26 mouse cellular contexts compared by ENCODE assay signal in the genomic region with DNA sequence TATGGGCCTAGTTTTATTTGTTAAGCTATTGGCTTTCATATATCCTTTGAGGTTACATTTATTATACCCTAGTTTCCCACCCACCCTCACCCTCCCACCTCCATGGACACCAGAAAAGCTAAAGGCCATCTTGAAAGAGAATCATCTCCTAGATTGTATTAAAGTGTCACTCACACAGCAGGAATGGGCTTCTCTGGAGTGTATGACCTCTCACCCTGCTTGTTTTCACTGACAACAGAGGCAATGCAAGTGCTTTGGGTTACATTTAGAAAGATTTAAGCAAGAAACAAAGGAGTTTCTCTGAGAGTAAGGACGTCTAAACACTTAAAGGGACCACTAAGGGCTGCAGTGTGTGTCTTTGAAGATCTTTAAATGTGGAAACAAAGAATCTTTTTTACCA.
"Had no signal": no experiment of that assay in that cellular context is flagged by ENCODE, and none has a peak within 500 bp of the region (broad histone marks: within the 10 kb centered on the region; RNA-seq: fewer than 3 reads in every experiment).

No protein-coding gene starts in this region.

- H3K4me2 ChIP-seq: heart, embryonic 11.5 days; heart, embryonic 13.5 days; heart, embryonic 15.5 days; hindbrain, embryonic 13.5 days; hindbrain, embryonic 15.5 days; kidney, embryonic 15.5 days; limb, embryonic 12.5 days; liver, embryonic 11.5 days had no signal

- H3K27ac ChIP-seq: heart, adult 2 months; heart, embryonic 13.5 days; heart, embryonic 15.5 days; hindbrain, embryonic 13.5 days; hindbrain, embryonic 15.5 days; hindbrain, postnatal 0 days; kidney, embryonic 15.5 days; kidney, postnatal 0 days; limb, embryonic 10.5 days; limb, embryonic 12.5 days had no signal

- H3K36me3 ChIP-seq: heart, embryonic 13.5 days; heart, embryonic 15.5 days; hindbrain, embryonic 13.5 days; hindbrain, embryonic 15.5 days; kidney, embryonic 15.5 days; limb, embryonic 10.5 days; limb, embryonic 12.5 days had no signal

- H3K27me3 ChIP-seq: heart, embryonic 13.5 days; heart, embryonic 15.5 days; hindbrain, embryonic 13.5 days; hindbrain, embryonic 15.5 days; kidney, embryonic 15.5 days; limb, embryonic 12.5 days had no signal

- H3K9ac ChIP-seq: heart, embryonic 13.5 days; heart, embryonic 15.5 days; hindbrain, embryonic 13.5 days; hindbrain, embryonic 15.5 days; kidney, embryonic 15.5 days; limb, embryonic 12.5 days had no signal

- H3K4me1 ChIP-seq: heart, embryonic 13.5 days; heart, embryonic 15.5 days; hindbrain, embryonic 13.5 days; hindbrain, embryonic 15.5 days; kidney, embryonic 15.5 days; limb, embryonic 10.5 days; limb, embryonic 12.5 days had no signal

- DNase-seq: gastrocnemius, postnatal 14 days; gastrocnemius, postnatal 36 days; heart, adult 11 months; heart, adult 2 months; heart, postnatal 14 days; heart, postnatal 36 days; kidney, adult 11 months; kidney, adult 2 months; kidney, adult 9 months; kidney, postnatal 14 days; kidney, postnatal 36 days; layer of hippocampus, adult 9-11 months; layer of hippocampus, postnatal 36 days; liver had no signal

- ATAC-seq: intestine, embryonic 16.5 days had no signal

- H3K4me3 ChIP-seq: heart, adult 2 months; heart, embryonic 13.5 days; heart, embryonic 15.5 days; hindbrain, embryonic 13.5 days; hindbrain, embryonic 15.5 days; kidney, embryonic 15.5 days; limb, embryonic 10.5 days; limb, embryonic 12.5 days had no signal

- H3K9me3 ChIP-seq: heart, embryonic 13.5 days; heart, embryonic 15.5 days; hindbrain, embryonic 13.5 days; hindbrain, embryonic 15.5 days; kidney, embryonic 15.5 days; limb, embryonic 10.5 days; limb, embryonic 12.5 days had no signal
